Mouse (Mus musculus) embryonic facial prominence, embryonic 13.5 days (tissue): ENCODE results near the gene Olfr177. TPM values are rescaled to one million over a fixed set of nuclear protein-coding genes. Genes with fewer than 3 reads are reported as not detected.

ENCODE experiments used
- ATAC-seq: fragments of 200-750 bp; cut with Nextera tagmentation; 2 replicates; pipeline ENCODE4 v1.8.0; 2017; ENCODE audit warnings: low read depth; ENCODE audit not compliant: insufficient number of reproducible peaks, insufficient read depth, low FRiP score, low TSS enrichment
- H3K27ac ChIP-seq: fragments of 300-500 bp; sonication (generic); 2 replicates; pipeline ENCODE4 v1.5.1; 2015; ENCODE audit warnings: moderate library complexity, mild to moderate bottlenecking, inconsistent platforms
- H3K27me3 ChIP-seq: fragments of 300-500 bp; sonication (generic); 2 replicates; pipeline ENCODE4 v1.6.1; 2015; ENCODE audit warnings: mild to moderate bottlenecking, inconsistent platforms
- H3K36me3 ChIP-seq: fragments of 300-500 bp; sonication (generic); 2 replicates; pipeline ENCODE4 v1.6.1; 2015; ENCODE audit warnings: mild to moderate bottlenecking, inconsistent platforms
- H3K4me1 ChIP-seq: fragments of 300-500 bp; sonication (generic); 2 replicates; pipeline ENCODE4 v1.6.1; 2015; ENCODE audit warnings: inconsistent platforms
- H3K4me2 ChIP-seq: fragments of 300-500 bp; sonication (generic); 2 replicates; pipeline ENCODE4 v1.6.1; 2015; ENCODE audit warnings: moderate library complexity, mild to moderate bottlenecking, inconsistent platforms
- H3K4me3 ChIP-seq: fragments of 300-500 bp; sonication (generic); 2 replicates; pipeline ENCODE4 v1.5.1; 2015; ENCODE audit warnings: mild to moderate bottlenecking, inconsistent platforms
- H3K9ac ChIP-seq: fragments of 300-500 bp; sonication (generic); 2 replicates; pipeline ENCODE4 v1.6.1; 2015; ENCODE audit warnings: mild to moderate bottlenecking, inconsistent platforms
- H3K9me3 ChIP-seq: fragments of 300-500 bp; sonication (generic); 2 replicates; pipeline ENCODE4 v1.6.1; 2016; ENCODE audit warnings: inconsistent platforms
- WGBS: fragments of 180-500 bp; shearing (Covaris S2); methylation state at CpG from one replicate; pipeline ENCODE4 v1.1.7; 2015; ENCODE audit warnings: mixed read lengths; 5-methylcytosine and 5-hydroxymethylcytosine counted together
- polyA plus RNA-seq: library from polyadenylated mRNA; unstranded; fragments of >200 nt; fragmentation: Nextera tagmentation; extraction: Ambion mirVana; gene quantifications from 2 replicates; pipeline ENCODE4 v1.2.1, GENCODE M21; 2015

The Olfr177 gene
- polyA plus RNA-seq: not detected in 2 replicates

GRCm38 (mm10) chr16:58874668-58875067, at the start of gene Olfr177:
TSS of gene Olfr177 (minus strand) at chr16:58874768.
- H3K4me2 ChIP-seq: no peak within 1 kb of the TSS
- WGBS: 57% methylated on average over 1 of the region's 1 CpGs
- H3K27ac ChIP-seq: no peak within 1 kb of the TSS
- no peaks in the 10 kb centered on the region for H3K36me3 ChIP-seq
- no peaks in the 10 kb centered on the region for H3K27me3 ChIP-seq
- H3K9me3 ChIP-seq: no peaks in the 10 kb centered on the region
- ATAC-seq: no peak
- no peaks in the 10 kb centered on the region for H3K4me1 ChIP-seq
- H3K4me3 ChIP-seq: no peak within 1 kb of the TSS
- H3K9ac ChIP-seq: no peak within 1 kb of the TSS

GRCm38 (mm10) chr16:58891963-58892362, 17.4 kb upstream of the Olfr177 start, which contains the start of gene Olfr178:
TSS of gene Olfr178 (minus strand) at chr16:58892063.
- no peak within 1 kb of the TSS for H3K4me2 ChIP-seq
- WGBS: 87% methylated on average over 3 of the region's 3 CpGs
- no peak for ATAC-seq
- no peak within 1 kb of the TSS for H3K4me3 ChIP-seq
- no peaks in the 10 kb centered on the region for H3K27me3 ChIP-seq
- no peaks in the 10 kb centered on the region for H3K36me3 ChIP-seq
- H3K4me1 ChIP-seq: no peaks in the 10 kb centered on the region
- H3K9me3 ChIP-seq: no peaks in the 10 kb centered on the region
- no peak within 1 kb of the TSS for H3K27ac ChIP-seq
- no peak within 1 kb of the TSS for H3K9ac ChIP-seq

GRCm38 (mm10) chr16:58884416-58884815, 9.8 kb upstream of the Olfr177 start:
- no peak overlapping the region for H3K9ac ChIP-seq
- H3K9me3 ChIP-seq: no peaks in the 10 kb centered on the region
- WGBS: 95% methylated on average over 2 of the region's 2 CpGs
- no peak overlapping the region for H3K27ac ChIP-seq
- H3K4me3 ChIP-seq: no peak overlapping the region
- no peak overlapping the region for H3K4me2 ChIP-seq
- H3K27me3 ChIP-seq: no peaks in the 10 kb centered on the region
- no peaks in the 10 kb centered on the region for H3K4me1 ChIP-seq
- no peak for ATAC-seq
- no peaks in the 10 kb centered on the region for H3K36me3 ChIP-seq

GRCm38 (mm10) chr16:58861479-58861878, 13.1 kb downstream of the Olfr177 start:
- no peak overlapping the region for H3K4me2 ChIP-seq
- no peak overlapping the region for H3K9ac ChIP-seq
- ATAC-seq: no peak
- no peaks in the 10 kb centered on the region for H3K4me1 ChIP-seq
- H3K27me3 ChIP-seq: no peaks in the 10 kb centered on the region
- no peak overlapping the region for H3K4me3 ChIP-seq
- no peak overlapping the region for H3K27ac ChIP-seq
- no peaks in the 10 kb centered on the region for H3K9me3 ChIP-seq
- WGBS: 64% methylated on average over 1 of the region's 1 CpGs
- H3K36me3 ChIP-seq: no peaks in the 10 kb centered on the region

- no peaks in the 10 kb centered on the region for H3K27me3 ChIP-seq
- H3K4me1 ChIP-seq: no peaks in the 10 kb centered on the region
- H3K36me3 ChIP-seq: no peaks in the 10 kb centered on the region
- no peak overlapping the region for H3K9ac ChIP-seq
- ATAC-seq: no peak
- H3K27ac ChIP-seq: no peak overlapping the region
- no peak overlapping the region for H3K4me3 ChIP-seq
- WGBS: 87% methylated on average over 2 of the region's 2 CpGs
- H3K4me2 ChIP-seq: no peak overlapping the region
- H3K9me3 ChIP-seq: no peaks in the 10 kb centered on the region
Measured at GRCm38 (mm10) chr16:58860032-58860737, 14.4 kb downstream of the Olfr177 start.

- H3K4me2 ChIP-seq: no peak within 1 kb of the TSS
- ATAC-seq: no peak
- H3K4me1 ChIP-seq: no peaks in the 10 kb centered on the region
- no peak within 1 kb of the TSS for H3K4me3 ChIP-seq
- no peak within 1 kb of the TSS for H3K27ac ChIP-seq
- H3K9ac ChIP-seq: no peak within 1 kb of the TSS
- 81% methylated on average over 1 of the region's 1 CpGs for WGBS
- no peaks in the 10 kb centered on the region for H3K9me3 ChIP-seq
- H3K36me3 ChIP-seq: no peaks in the 10 kb centered on the region
- no peaks in the 10 kb centered on the region for H3K27me3 ChIP-seq
Measured at GRCm38 (mm10) chr16:58826732-58827319, 47.7 kb downstream of the Olfr177 start, which contains the start of gene Olfr175-ps1. TSS of gene Olfr175-ps1 (minus strand) at chr16:58826782.

Other genes starting within 250 kb of the Olfr177 start
- gene E330017A01Rik, start 236.0 kb downstream of the Olfr177 start, polyA plus RNA-seq: not detected in 2 replicates
- 21.0 and 28.3 TPM in 2 replicates for gene Cpox, start 204.5 kb downstream of the Olfr177 start, polyA plus RNA-seq
- gene Gpr15, start 155.7 kb downstream of the Olfr177 start, polyA plus RNA-seq: 0.21 TPM in 1 of 2 replicates, not detected in the other
- 134 and 153 TPM in 2 replicates for gene Cldnd1, start 146.9 kb downstream of the Olfr177 start, polyA plus RNA-seq
- not detected in 2 replicates for gene Olfr172, start 111.6 kb downstream of the Olfr177 start, polyA plus RNA-seq
- not detected in 2 replicates for gene Olfr173, start 74.5 kb downstream of the Olfr177 start, polyA plus RNA-seq
- gene Olfr175-ps1, start 48.0 kb downstream of the Olfr177 start, polyA plus RNA-seq: not detected in 2 replicates
- gene Olfr178, start 17.3 kb upstream of the Olfr177 start, polyA plus RNA-seq: not detected in 2 replicates
- not detected in 2 replicates for gene Olfr181, start 54.0 kb upstream of the Olfr177 start, polyA plus RNA-seq
- not detected in 2 replicates for gene Olfr180, start 54.6 kb upstream of the Olfr177 start, polyA plus RNA-seq
- not detected in 2 replicates for gene Olfr183, start 120.6 kb upstream of the Olfr177 start, polyA plus RNA-seq
- not detected in 2 replicates for gene Olfr186, start 155.5 kb upstream of the Olfr177 start, polyA plus RNA-seq
- gene Olfr187, start 165.0 kb upstream of the Olfr177 start, polyA plus RNA-seq: not detected in 2 replicates
- not detected in 2 replicates for gene Olfr190, start 203.2 kb upstream of the Olfr177 start, polyA plus RNA-seq
- gene Olfr191, start 215.1 kb upstream of the Olfr177 start, polyA plus RNA-seq: not detected in 2 replicates
- gene Olfr193, start 237.1 kb upstream of the Olfr177 start, polyA plus RNA-seq: not detected in 2 replicates
- not detected in 2 replicates for gene Olfr194, start 246.3 kb upstream of the Olfr177 start, polyA plus RNA-seq